Mouse (Mus musculus): ENCODE results near the gene Gli2. TPM values are rescaled to one million over a fixed set of nuclear protein-coding genes. Genes with fewer than 3 reads are reported as not detected.

The Gli2 gene
- polyA plus RNA-seq, 1 experiment from 2014 or later = 15.1 TPM

GRCm38 (mm10) chr1:118947221-118947620, 106.2 kb downstream of the Gli2 start:
- H3K9me3 ChIP-seq (ENCODE audit: low read depth, low read length) = no peaks in the 10 kb centered on the region
- no peaks in the 10 kb centered on the region for H3K4me1 ChIP-seq (ENCODE audit: insufficient read depth)
- H3K9ac ChIP-seq = no peak overlapping the region
- H3K36me3 ChIP-seq (ENCODE audit: insufficient read depth) = no peaks in the 10 kb centered on the region
- 90% methylated on average over 4 of the region's 4 CpGs for WGBS
- TF ChIP-seq CTCF (IDR thresholded peaks at IDR 0.05; ENCODE audit: low read depth) = no peak
- no peak overlapping the region for H3K4me2 ChIP-seq
- H3K27ac ChIP-seq (ENCODE audit: low read depth) = no peak overlapping the region
- H3K27me3 ChIP-seq (ENCODE audit: insufficient read depth, low read length) = no peaks in the 10 kb centered on the region
- H3K4me3 ChIP-seq (ENCODE audit: low read depth, low read length) = no peak overlapping the region
- DNase-seq (no peak), ATAC-seq (ENCODE audit: insufficient read depth) (no peak)

GRCm38 (mm10) chr1:118941336-118941735, 112.1 kb downstream of the Gli2 start:
- no peak for ATAC-seq (ENCODE audit: insufficient read depth)
- WGBS = 50% methylated on average over 8 of the region's 8 CpGs
- Histone ChIP-seq H3K36me3 (ENCODE audit: insufficient read depth) (no peaks in the 10 kb centered on the region), H3K27me3 (ENCODE audit: insufficient read depth, low read length) (0 out of 2 replicates have a peak, but pooled peaks cover 6% of the 10 kb centered on the region), H3K9me3 (ENCODE audit: low read depth, low read length) (no peaks in the 10 kb centered on the region), H3K9ac (no peak overlapping the region), H3K4me3 (ENCODE audit: low read depth, low read length) (no peak overlapping the region), H3K4me2 (no peak overlapping the region), H3K27ac (ENCODE audit: low read depth) (no peak overlapping the region), H3K4me1 (ENCODE audit: insufficient read depth) (no peaks in the 10 kb centered on the region)
- no peak for TF ChIP-seq CTCF (IDR thresholded peaks at IDR 0.05; ENCODE audit: low read depth)
- no peak for DNase-seq

- H3K4me3 ChIP-seq (ENCODE audit: low read depth, low read length) = no peak overlapping the region
- ATAC-seq (ENCODE audit: insufficient read depth) (no peak), DNase-seq (no peak)
- H3K4me1 ChIP-seq (ENCODE audit: insufficient read depth) = peaks cover 2% of the 10 kb centered on the region; the same call in 1 of the 2 replicates
- no peak overlapping the region for H3K27ac ChIP-seq (ENCODE audit: low read depth)
- no peaks in the 10 kb centered on the region for H3K36me3 ChIP-seq (ENCODE audit: insufficient read depth)
- H3K4me2 ChIP-seq = no peak overlapping the region
- WGBS = 40% methylated on average over 5 of the region's 5 CpGs
- no peaks in the 10 kb centered on the region for H3K9me3 ChIP-seq (ENCODE audit: low read depth, low read length)
- H3K9ac ChIP-seq = no peak overlapping the region
- no peak for TF ChIP-seq CTCF (IDR thresholded peaks at IDR 0.05; ENCODE audit: low read depth)
- H3K27me3 ChIP-seq (ENCODE audit: insufficient read depth, low read length) = 0 out of 2 replicates have a peak, but pooled peaks cover 6% of the 10 kb centered on the region
Measured at GRCm38 (mm10) chr1:118940269-118940840, 113.1 kb downstream of the Gli2 start.

- DNase-seq = no peak
- ATAC-seq (ENCODE audit: insufficient read depth) = no peak
- H3K4me1 ChIP-seq (ENCODE audit: insufficient read depth) = peaks cover 2% of the 10 kb centered on the region; the same call in 1 of the 2 replicates
- H3K4me3 ChIP-seq (ENCODE audit: low read depth, low read length) = no peak overlapping the region
- no peak overlapping the region for H3K9ac ChIP-seq
- no peak overlapping the region for H3K27ac ChIP-seq (ENCODE audit: low read depth)
- no peaks in the 10 kb centered on the region for H3K9me3 ChIP-seq (ENCODE audit: low read depth, low read length)
- H3K27me3 ChIP-seq (ENCODE audit: insufficient read depth, low read length) = 0 out of 2 replicates have a peak, but pooled peaks cover 6% of the 10 kb centered on the region
- no peaks in the 10 kb centered on the region for H3K36me3 ChIP-seq (ENCODE audit: insufficient read depth)
- no peak for TF ChIP-seq CTCF (IDR thresholded peaks at IDR 0.05; ENCODE audit: low read depth)
- H3K4me2 ChIP-seq = no peak overlapping the region
- WGBS = 62% methylated on average over 4 of the region's 4 CpGs
Measured at GRCm38 (mm10) chr1:118938206-118938605, 115.2 kb downstream of the Gli2 start.

GRCm38 (mm10) chr1:118936108-118936507, 117.3 kb downstream of the Gli2 start:
- peak overlapping the region; percentile 21 for H3K27ac ChIP-seq (ENCODE audit: low read depth)
- ATAC-seq (ENCODE audit: insufficient read depth) (peak; percentile 92), DNase-seq (peak; percentile 70)
- H3K9ac ChIP-seq = no peak overlapping the region
- TF ChIP-seq CTCF (IDR thresholded peaks at IDR 0.05; ENCODE audit: low read depth) = no peak
- WGBS = 12% methylated on average over 4 of the region's 4 CpGs
- no peak overlapping the region for H3K4me2 ChIP-seq
- H3K9me3 ChIP-seq (ENCODE audit: low read depth, low read length) = no peaks in the 10 kb centered on the region
- H3K36me3 ChIP-seq (ENCODE audit: insufficient read depth) = no peaks in the 10 kb centered on the region
- H3K4me1 ChIP-seq (ENCODE audit: insufficient read depth) = peaks cover 2% of the 10 kb centered on the region; the same call in 1 of the 2 replicates
- H3K4me3 ChIP-seq (ENCODE audit: low read depth, low read length) = no peak overlapping the region
- 0 out of 2 replicates have a peak, but pooled peaks cover 6% of the 10 kb centered on the region for H3K27me3 ChIP-seq (ENCODE audit: insufficient read depth, low read length)

- ATAC-seq (ENCODE audit: insufficient read depth) (no peak), DNase-seq (no peak)
- TF ChIP-seq CTCF (IDR thresholded peaks at IDR 0.05; ENCODE audit: low read depth) = no peak
- peaks cover 2% of the 10 kb centered on the region; the same call in 1 of the 2 replicates for H3K4me1 ChIP-seq (ENCODE audit: insufficient read depth)
- peak overlapping the region; percentile 21; the same call in 1 of the 2 replicates for H3K27ac ChIP-seq (ENCODE audit: low read depth)
- H3K4me3 ChIP-seq (ENCODE audit: low read depth, low read length) = no peak overlapping the region
- H3K36me3 ChIP-seq (ENCODE audit: insufficient read depth) = no peaks in the 10 kb centered on the region
- H3K27me3 ChIP-seq (ENCODE audit: insufficient read depth, low read length) = 0 out of 2 replicates have a peak, but pooled peaks cover 6% of the 10 kb centered on the region
- no peak overlapping the region for H3K4me2 ChIP-seq
- H3K9me3 ChIP-seq (ENCODE audit: low read depth, low read length) = no peaks in the 10 kb centered on the region
- WGBS = 46% methylated on average over 6 of the region's 6 CpGs
- no peak overlapping the region for H3K9ac ChIP-seq
Measured at GRCm38 (mm10) chr1:118935518-118935917, 117.9 kb downstream of the Gli2 start.

- Histone ChIP-seq H3K36me3 (ENCODE audit: insufficient read depth) (no peaks in the 10 kb centered on the region), H3K4me2 (no peak overlapping the region), H3K4me3 (ENCODE audit: low read depth, low read length) (no peak overlapping the region), H3K9me3 (ENCODE audit: low read depth, low read length) (no peaks in the 10 kb centered on the region), H3K9ac (no peak overlapping the region), H3K27me3 (ENCODE audit: insufficient read depth, low read length) (no peaks in the 10 kb centered on the region), H3K4me1 (ENCODE audit: insufficient read depth) (peaks cover 2% of the 10 kb centered on the region; the same call in 1 of the 2 replicates), H3K27ac (ENCODE audit: low read depth) (no peak overlapping the region)
- DNase-seq (no peak), ATAC-seq (ENCODE audit: insufficient read depth) (no peak)
- WGBS = 91% methylated on average over 5 of the region's 5 CpGs
- TF ChIP-seq CTCF (IDR thresholded peaks at IDR 0.05; ENCODE audit: low read depth) = no peak
Measured at GRCm38 (mm10) chr1:118932167-118932566, 121.3 kb downstream of the Gli2 start.
